Mouse (Mus musculus): ENCODE results near the gene Fam135a.

DNA sequence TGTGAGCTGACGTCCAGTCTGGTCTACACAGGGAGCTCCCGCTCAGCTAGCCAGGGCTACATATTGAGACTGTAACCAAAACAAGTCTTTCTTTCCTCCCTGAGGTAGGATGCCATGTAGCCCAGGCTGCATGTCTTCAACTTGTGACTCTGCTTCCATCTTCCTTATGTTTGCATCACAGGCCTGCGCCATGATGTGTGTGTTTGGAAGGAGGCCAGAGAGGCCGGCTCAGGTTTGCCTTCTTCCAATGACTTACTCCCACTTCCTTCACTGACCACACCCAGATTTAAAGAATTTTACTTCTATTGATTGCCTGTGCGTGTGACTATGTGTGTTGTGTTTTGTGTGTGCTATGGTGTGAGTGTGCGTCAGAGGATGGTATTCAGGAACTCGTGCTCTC is 101.3 kb downstream of the Fam135a start:
- TF ChIP-seq CTCF (IDR thresholded peaks at IDR 0.05; ENCODE audit: insufficient read depth, low read depth, low read length) (no peak), POLR2A (IDR thresholded peaks at IDR 0.05; ENCODE audit: insufficient read depth, low read depth, low read length) (no peak)

All from olfactory bulb, adult 2 months (tissue).